Mouse (Mus musculus): ENCODE measurements around the gene Scaper.

The Scaper gene

GRCm38 (mm10) chr9:55608701-55609531 is 329.0 kb downstream of the Scaper start:
- DNase-seq (ENCODE audit: low read depth, low spot score) = no peak

- no peak for DNase-seq (ENCODE audit: low read depth, low spot score)
Measured at GRCm38 (mm10) chr9:55598594-55598993, 339.3 kb downstream of the Scaper start.

- DNase-seq (ENCODE audit: low read depth, low spot score) = no peak
Measured at GRCm38 (mm10) chr9:55586141-55586540, 351.8 kb downstream of the Scaper start.

GRCm38 (mm10) chr9:55581414-55581813 is 356.5 kb downstream of the Scaper start:
- DNase-seq (ENCODE audit: low read depth, low spot score) = no peak

GRCm38 (mm10) chr9:55576571-55576970 is 361.3 kb downstream of the Scaper start:
- no peak for DNase-seq (ENCODE audit: low read depth, low spot score)

- DNase-seq (ENCODE audit: low read depth, low spot score) = no peak
Measured at GRCm38 (mm10) chr9:55571071-55571470, 366.8 kb downstream of the Scaper start.

- no peak for DNase-seq (ENCODE audit: low read depth, low spot score)
Measured at GRCm38 (mm10) chr9:55568466-55569159, 369.3 kb downstream of the Scaper start.

- no peak for DNase-seq (ENCODE audit: low read depth, low spot score)
Measured at GRCm38 (mm10) chr9:55560960-55561359, 377.0 kb downstream of the Scaper start.

- no peak for DNase-seq (ENCODE audit: low read depth, low spot score)
Measured at GRCm38 (mm10) chr9:55554986-55555385, 382.9 kb downstream of the Scaper start.

- DNase-seq (ENCODE audit: low read depth, low spot score) = no peak
Measured at GRCm38 (mm10) chr9:55549302-55549890, 388.5 kb downstream of the Scaper start.

- no peak for DNase-seq (ENCODE audit: low read depth, low spot score)
Measured at GRCm38 (mm10) chr9:55548871-55549270, 389.0 kb downstream of the Scaper start.

- DNase-seq (ENCODE audit: low read depth, low spot score) = no peak
Measured at GRCm38 (mm10) chr9:55546176-55547010, 391.5 kb downstream of the Scaper start.

GRCm38 (mm10) chr9:55545556-55546175 is 392.3 kb downstream of the Scaper start:
- no peak for DNase-seq (ENCODE audit: low read depth, low spot score)

GRCm38 (mm10) chr9:55544861-55545555 is 392.9 kb downstream of the Scaper start:
- no peak for DNase-seq (ENCODE audit: low read depth, low spot score)

GRCm38 (mm10) chr9:55543703-55544401 is 394.1 kb downstream of the Scaper start:
- DNase-seq (ENCODE audit: low read depth, low spot score) = no peak

GRCm38 (mm10) chr9:55543336-55543702 is 394.6 kb downstream of the Scaper start:
- no peak for DNase-seq (ENCODE audit: low read depth, low spot score)

GRCm38 (mm10) chr9:55542366-55543325 is 395.3 kb downstream of the Scaper start:
- no peak for DNase-seq (ENCODE audit: low read depth, low spot score)

- no peak for DNase-seq (ENCODE audit: low read depth, low spot score)
Measured at GRCm38 (mm10) chr9:55541681-55542365, 396.1 kb downstream of the Scaper start.
